Mouse (Mus musculus): ENCODE measurements around the gene Adamts4. TPM values are rescaled to one million over a fixed set of nuclear protein-coding genes. Genes with fewer than 3 reads are reported as not detected.

Gene Adamts4
- polyA plus RNA-seq, 1 experiment from 2014 or later: 5.5 TPM

- no peak overlapping the region for H3K27ac ChIP-seq (replicated peaks; ENCODE audit: low read depth, low read length)
- peaks cover 13% of the 10 kb centered on the region for H3K4me1 ChIP-seq (ENCODE audit: control insufficient read depth, insufficient read depth, low read length)
- ATAC-seq (ENCODE audit: insufficient number of reproducible peaks, low FRiP score, low TSS enrichment, low read depth) (no peak), DNase-seq (ENCODE audit: low spot score) (no peak)
- H3K9me3 ChIP-seq (ENCODE audit: control insufficient read depth, low read length): no peaks in the 10 kb centered on the region
- no peak overlapping the region for H3K4me3 ChIP-seq (ENCODE audit: low read depth, low read length)
- H3K9ac ChIP-seq (ENCODE audit: low read length): no peak overlapping the region
- peaks cover 28% of the 10 kb centered on the region for H3K36me3 ChIP-seq (ENCODE audit: control insufficient read depth, insufficient read depth, low read length)
- no peaks in the 10 kb centered on the region for H3K27me3 ChIP-seq (ENCODE audit: control insufficient read depth, insufficient read depth, low read length)
- 94% methylated on average over 11 of the region's 11 CpGs for WGBS
- no peak overlapping the region for H3K4me2 ChIP-seq (ENCODE audit: low read depth, severe bottlenecking)
Measured at GRCm38 (mm10) chr1:171275144-171275734, 25.0 kb downstream of the Adamts4 start.

DNA sequence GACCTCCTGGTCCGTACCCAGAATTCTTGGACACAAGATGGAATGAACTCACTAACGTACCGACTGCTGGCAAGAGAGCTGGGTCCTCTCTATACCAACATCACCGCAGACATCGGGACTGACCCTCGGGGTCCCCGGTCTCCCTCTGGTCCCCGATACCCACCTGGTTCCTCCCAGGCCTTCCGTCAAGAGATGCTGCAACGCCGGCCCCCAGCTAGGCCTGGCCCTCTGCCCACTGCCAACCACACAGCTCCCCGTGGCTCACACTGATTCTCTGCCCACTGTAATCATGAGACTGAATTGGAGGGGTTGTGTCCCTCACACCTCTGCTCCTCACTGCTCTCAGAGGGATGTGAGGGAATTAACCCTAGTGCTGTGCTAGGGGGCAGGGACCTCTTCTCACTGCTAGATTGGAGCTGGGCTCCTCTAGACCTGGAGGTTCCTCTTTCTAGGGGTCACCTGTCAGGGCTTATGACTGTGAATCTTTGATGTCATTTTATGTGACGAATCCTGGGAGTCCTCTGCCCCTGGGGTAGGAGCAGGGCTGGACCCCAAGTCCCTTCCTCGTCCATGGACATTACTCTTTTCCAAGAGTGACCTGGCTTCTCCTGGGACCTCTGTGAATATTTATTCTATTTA lies 26.0 kb downstream of the Adamts4 start:
- Histone ChIP-seq H3K27me3 (ENCODE audit: control insufficient read depth, insufficient read depth, low read length) (no peaks in the 10 kb centered on the region), H3K27ac (replicated peaks; ENCODE audit: low read depth, low read length) (no peak overlapping the region), H3K36me3 (ENCODE audit: control insufficient read depth, insufficient read depth, low read length) (peaks cover 28% of the 10 kb centered on the region), H3K4me2 (ENCODE audit: low read depth, severe bottlenecking) (no peak overlapping the region), H3K4me1 (ENCODE audit: control insufficient read depth, insufficient read depth, low read length) (peaks cover 9% of the 10 kb centered on the region), H3K4me3 (ENCODE audit: low read depth, low read length) (no peak overlapping the region), H3K9me3 (ENCODE audit: control insufficient read depth, low read length) (no peaks in the 10 kb centered on the region), H3K9ac (ENCODE audit: low read length) (no peak overlapping the region)
- DNase-seq (ENCODE audit: low spot score): no peak
- WGBS: 95% methylated on average over 14 of the region's 14 CpGs
- ATAC-seq (ENCODE audit: insufficient number of reproducible peaks, low FRiP score, low TSS enrichment, low read depth): no peak

- Histone ChIP-seq H3K9ac (ENCODE audit: low read length) (no peak overlapping the region), H3K36me3 (ENCODE audit: control insufficient read depth, insufficient read depth, low read length) (peaks cover 28% of the 10 kb centered on the region), H3K4me2 (ENCODE audit: low read depth, severe bottlenecking) (0 out of 2 replicates have a peak overlapping the region, but pooled peaks have one; percentile 13), H3K27me3 (ENCODE audit: control insufficient read depth, insufficient read depth, low read length) (no peaks in the 10 kb centered on the region), H3K9me3 (ENCODE audit: control insufficient read depth, low read length) (no peaks in the 10 kb centered on the region), H3K4me3 (ENCODE audit: low read depth, low read length) (no peak overlapping the region), H3K4me1 (ENCODE audit: control insufficient read depth, insufficient read depth, low read length) (peaks cover 14% of the 10 kb centered on the region), H3K27ac (replicated peaks; ENCODE audit: low read depth, low read length) (no peak overlapping the region)
- ATAC-seq (ENCODE audit: insufficient number of reproducible peaks, low FRiP score, low TSS enrichment, low read depth): no peak
- DNase-seq (ENCODE audit: low spot score): no peak
- WGBS: 81% methylated on average over 10 of the region's 10 CpGs
Measured at GRCm38 (mm10) chr1:171277736-171278135, 27.5 kb downstream of the Adamts4 start.

DNA sequence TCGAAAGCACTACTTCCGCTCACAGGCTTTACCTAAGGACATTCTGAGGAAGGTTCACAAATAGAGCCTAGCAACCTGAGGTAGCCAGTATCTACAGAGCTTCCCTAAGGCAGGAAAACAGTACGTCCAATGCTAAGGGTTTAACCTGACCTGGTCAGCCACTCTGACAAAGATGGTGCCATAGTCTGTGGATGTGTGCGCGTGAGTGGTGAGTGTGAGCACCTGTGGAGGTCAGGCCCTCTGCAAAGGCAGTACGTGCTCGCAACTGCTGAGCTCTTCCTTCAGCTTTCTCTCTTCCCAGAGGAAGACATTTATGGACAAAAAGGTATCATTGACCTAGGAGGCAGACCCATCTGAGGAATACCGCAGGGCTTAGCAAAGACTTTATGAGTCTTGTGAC lies 28.2 kb downstream of the Adamts4 start:
- DNase-seq (ENCODE audit: low spot score) (no peak), ATAC-seq (ENCODE audit: insufficient number of reproducible peaks, low FRiP score, low TSS enrichment, low read depth) (no peak)
- Histone ChIP-seq H3K36me3 (ENCODE audit: control insufficient read depth, insufficient read depth, low read length) (peaks cover 25% of the 10 kb centered on the region), H3K4me1 (ENCODE audit: control insufficient read depth, insufficient read depth, low read length) (peaks cover 14% of the 10 kb centered on the region), H3K9me3 (ENCODE audit: control insufficient read depth, low read length) (no peaks in the 10 kb centered on the region), H3K9ac (ENCODE audit: low read length) (no peak overlapping the region), H3K27me3 (ENCODE audit: control insufficient read depth, insufficient read depth, low read length) (no peaks in the 10 kb centered on the region), H3K4me2 (ENCODE audit: low read depth, severe bottlenecking) (no peak overlapping the region), H3K4me3 (ENCODE audit: low read depth, low read length) (no peak overlapping the region), H3K27ac (replicated peaks; ENCODE audit: low read depth, low read length) (no peak overlapping the region)
- WGBS: 91% methylated on average over 8 of the region's 8 CpGs

DNA sequence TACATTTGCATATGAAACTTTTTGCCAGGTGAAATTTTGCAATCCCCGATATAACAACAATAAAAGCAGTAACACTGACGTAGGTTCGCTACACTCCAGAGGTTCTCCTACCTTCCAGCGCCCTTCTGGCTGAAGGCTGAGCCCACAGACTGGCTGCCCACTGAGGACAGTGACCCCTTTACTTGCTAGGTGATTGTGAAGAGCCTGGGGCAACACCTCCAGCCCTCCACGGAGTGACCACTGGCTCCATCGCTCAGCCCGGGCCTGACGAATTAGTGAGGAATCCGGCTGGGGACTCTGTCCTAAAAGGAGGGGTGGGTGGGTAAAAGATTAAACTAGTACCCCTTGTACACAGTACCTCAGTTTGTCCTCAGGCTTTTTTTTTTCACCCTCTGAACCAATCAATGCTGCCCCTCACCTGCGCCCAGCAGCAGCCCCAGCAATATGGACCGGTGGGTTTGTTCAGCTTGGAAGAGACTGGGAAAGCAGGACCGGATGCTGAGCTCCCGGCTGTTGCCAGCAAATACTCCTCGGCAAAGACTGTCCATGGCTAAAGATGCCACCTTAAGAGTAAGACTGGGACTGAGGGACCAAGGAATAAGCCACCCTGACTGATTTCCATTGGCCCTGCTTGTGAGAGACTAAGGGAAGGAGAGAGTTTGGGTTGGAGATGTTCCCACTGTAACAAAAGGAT lies 28.9 kb downstream of the Adamts4 start:
- Histone ChIP-seq H3K9ac (ENCODE audit: low read length) (peak overlapping the region; percentile 73; the same call in 1 of the 2 replicates), H3K4me3 (ENCODE audit: low read depth, low read length) (no peak overlapping the region), H3K36me3 (ENCODE audit: control insufficient read depth, insufficient read depth, low read length) (peaks cover 24% of the 10 kb centered on the region), H3K27me3 (ENCODE audit: control insufficient read depth, insufficient read depth, low read length) (no peaks in the 10 kb centered on the region), H3K4me2 (ENCODE audit: low read depth, severe bottlenecking) (no peak overlapping the region; the same call in 1 of the 2 replicates), H3K4me1 (ENCODE audit: control insufficient read depth, insufficient read depth, low read length) (peaks cover 14% of the 10 kb centered on the region), H3K27ac (replicated peaks; ENCODE audit: low read depth, low read length) (no peak overlapping the region), H3K9me3 (ENCODE audit: control insufficient read depth, low read length) (no peaks in the 10 kb centered on the region)
- ATAC-seq (ENCODE audit: insufficient number of reproducible peaks, low FRiP score, low TSS enrichment, low read depth) (no peak), DNase-seq (ENCODE audit: low spot score) (no peak)
- 88% methylated on average over 14 of the region's 14 CpGs for WGBS

- H3K36me3 ChIP-seq (ENCODE audit: control insufficient read depth, insufficient read depth, low read length): peaks cover 27% of the 10 kb centered on the region
- H3K4me1 ChIP-seq (ENCODE audit: control insufficient read depth, insufficient read depth, low read length): peaks cover 14% of the 10 kb centered on the region
- WGBS: 59% methylated on average over 5 of the region's 5 CpGs
- peak overlapping the region; percentile 78 for H3K4me3 ChIP-seq (ENCODE audit: low read depth, low read length)
- ATAC-seq (ENCODE audit: insufficient number of reproducible peaks, low FRiP score, low TSS enrichment, low read depth) (no peak), DNase-seq (ENCODE audit: low spot score) (no peak)
- no peaks in the 10 kb centered on the region for H3K27me3 ChIP-seq (ENCODE audit: control insufficient read depth, insufficient read depth, low read length)
- peak overlapping the region; percentile 83 for H3K4me2 ChIP-seq (ENCODE audit: low read depth, severe bottlenecking)
- H3K27ac ChIP-seq (replicated peaks; ENCODE audit: low read depth, low read length): no peak overlapping the region
- H3K9ac ChIP-seq (ENCODE audit: low read length): peak overlapping the region; percentile 73
- no peaks in the 10 kb centered on the region for H3K9me3 ChIP-seq (ENCODE audit: control insufficient read depth, low read length)
Measured at GRCm38 (mm10) chr1:171279721-171280120, 29.5 kb downstream of the Adamts4 start.

DNA sequence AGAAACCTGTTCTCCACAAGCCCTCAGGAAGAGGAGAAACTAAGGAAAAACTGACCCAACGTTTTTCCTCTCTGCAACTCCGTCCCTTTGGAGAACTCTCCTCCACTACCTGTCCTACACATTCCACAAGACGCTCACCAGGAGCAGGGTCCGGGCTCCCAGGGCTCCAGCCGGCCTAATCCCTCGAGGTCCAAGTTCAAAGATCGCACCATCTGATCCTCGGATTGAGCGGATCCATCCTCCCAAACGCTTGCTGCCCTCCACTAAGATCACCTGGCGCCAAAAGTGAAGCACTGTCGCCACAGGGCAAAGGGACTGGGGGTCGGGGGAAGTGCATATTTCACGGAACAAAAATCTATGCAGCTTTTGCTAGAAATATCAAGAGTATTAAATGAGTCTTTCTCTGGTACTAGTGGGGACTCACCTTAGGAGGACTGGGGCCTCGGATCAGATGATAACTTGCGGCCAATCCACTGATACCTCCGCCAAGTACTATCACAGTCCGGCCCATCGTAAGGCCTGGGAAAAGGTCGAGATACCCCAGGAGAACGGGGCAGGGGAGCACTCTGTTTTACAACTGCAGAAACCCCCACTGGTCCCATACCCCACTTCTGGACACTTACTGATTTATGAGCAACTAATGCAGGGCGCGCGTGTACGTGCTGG lies 30.2 kb downstream of the Adamts4 start:
- Histone ChIP-seq H3K4me3 (ENCODE audit: low read depth, low read length) (peak overlapping the region; percentile 78), H3K27me3 (ENCODE audit: control insufficient read depth, insufficient read depth, low read length) (no peaks in the 10 kb centered on the region), H3K36me3 (ENCODE audit: control insufficient read depth, insufficient read depth, low read length) (peaks cover 24% of the 10 kb centered on the region), H3K4me1 (ENCODE audit: control insufficient read depth, insufficient read depth, low read length) (peaks cover 14% of the 10 kb centered on the region), H3K9ac (ENCODE audit: low read length) (peak overlapping the region; percentile 73), H3K27ac (replicated peaks; ENCODE audit: low read depth, low read length) (no peak overlapping the region), H3K9me3 (ENCODE audit: control insufficient read depth, low read length) (no peaks in the 10 kb centered on the region), H3K4me2 (ENCODE audit: low read depth, severe bottlenecking) (peak overlapping the region; percentile 83)
- ATAC-seq (ENCODE audit: insufficient number of reproducible peaks, low FRiP score, low TSS enrichment, low read depth) (no peak; the same call in 1 of the 2 replicates), DNase-seq (ENCODE audit: low spot score) (no peak)
- WGBS: under 1% methylated on average over 25 of the region's 25 CpGs

DNA sequence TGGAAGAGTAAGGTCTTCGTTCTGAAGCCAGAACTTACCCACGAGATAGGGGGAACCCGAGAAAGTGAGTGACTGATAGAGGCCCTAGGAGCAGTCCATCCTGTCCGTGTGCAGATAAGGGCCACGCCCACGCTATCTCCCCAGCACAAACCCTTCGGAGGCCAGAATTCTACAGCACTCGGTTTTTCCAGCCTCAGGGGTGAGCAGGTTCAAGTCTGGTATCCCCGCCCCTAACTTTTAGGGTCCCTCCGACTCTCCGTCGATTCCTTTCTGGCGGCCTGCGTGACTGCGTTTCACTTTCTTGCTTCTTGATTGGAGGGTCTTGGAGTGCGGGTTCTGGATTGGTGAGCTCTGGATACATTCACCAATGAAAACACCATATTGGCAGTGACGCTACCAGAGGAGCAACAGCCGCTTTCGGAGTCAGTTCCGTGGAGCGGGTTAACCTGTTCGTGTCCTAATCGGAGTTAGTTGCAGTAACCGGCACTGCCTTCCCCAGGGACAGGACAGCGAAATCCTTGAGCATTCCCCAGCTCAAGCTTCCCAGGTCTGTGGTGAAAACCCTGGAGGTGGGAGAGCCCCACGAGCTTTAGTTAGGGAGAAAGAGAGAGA lies 30.8 kb downstream of the Adamts4 start, which contains the start of gene Ppox:
Gene Ppox (minus strand): TSS at position 271 of the 612 bp plus-strand sequence.
- Histone ChIP-seq H3K9me3 (ENCODE audit: control insufficient read depth, low read length) (no peaks in the 10 kb centered on the region), H3K9ac (ENCODE audit: low read length) (peak within 1 kb of the TSS; percentile 73), H3K4me2 (ENCODE audit: low read depth, severe bottlenecking) (peak within 1 kb of the TSS; percentile 83), H3K27me3 (ENCODE audit: control insufficient read depth, insufficient read depth, low read length) (no peaks in the 10 kb centered on the region), H3K4me1 (ENCODE audit: control insufficient read depth, insufficient read depth, low read length) (peaks cover 14% of the 10 kb centered on the region), H3K36me3 (ENCODE audit: control insufficient read depth, insufficient read depth, low read length) (peaks cover 23% of the 10 kb centered on the region), H3K27ac (replicated peaks; ENCODE audit: low read depth, low read length) (peak within 1 kb of the TSS; percentile 71), H3K4me3 (ENCODE audit: low read depth, low read length) (peak within 1 kb of the TSS; percentile 78)
- peak; percentile 96 for ATAC-seq (ENCODE audit: insufficient number of reproducible peaks, low FRiP score, low TSS enrichment, low read depth)
- peak; percentile 90 for DNase-seq (ENCODE audit: low spot score)
- WGBS: under 1% methylated on average over 26 of the region's 26 CpGs
